Mouse (Mus musculus) inflammation-experienced regulatory T-cells (primary cell): ENCODE results near the gene Stmn1. TPM values are rescaled to one million over a fixed set of nuclear protein-coding genes. Genes with fewer than 3 reads are reported as not detected.

Experiments
- polyA plus RNA-seq, 2 experiments: library from polyadenylated mRNA; unstranded; fragments of 100-300 nt; shearing (Covaris generic); gene quantifications; one replicate each; pipeline ENCODE4 v1.2.1; 2017

Stmn1 gene
- polyA plus RNA-seq = 10 to 100 TPM; 33.1 to 37.7 TPM

DNA sequence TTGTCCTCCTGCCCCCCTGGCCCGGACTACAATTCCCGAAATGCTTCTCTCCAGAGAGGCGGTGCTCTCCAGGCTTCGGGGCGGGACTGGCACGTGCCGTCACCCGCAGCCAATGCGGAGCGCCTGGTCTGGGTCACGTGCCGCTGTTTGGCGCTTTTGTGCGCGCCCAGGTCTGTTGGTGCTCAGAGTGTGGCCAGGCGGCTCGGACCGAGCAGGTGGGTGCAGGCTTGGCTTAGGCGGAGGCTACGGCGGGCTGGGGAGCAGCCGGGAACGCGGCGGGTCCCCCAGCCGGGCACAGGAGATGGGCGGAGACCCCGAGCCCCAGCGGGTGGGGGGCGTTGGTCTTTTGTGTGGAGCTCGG, at the start of gene Stmn1:
Stmn1 (plus strand) TSS at position 106 of the 361 bp plus-strand sequence.

GRCm38 (mm10) chr4:134496595-134497210, 28.6 kb downstream of the Stmn1 start, which contains the start of gene Paqr7:
Gene Paqr7 (plus strand): TSS chr4:134496697.

GRCm38 (mm10) chr4:134510845-134511411, 42.8 kb downstream of the Stmn1 start, which contains the start of gene Aunip:
Gene Aunip (plus strand): TSS chr4:134510999.

Other genes with a start within 250 kb of the Stmn1 start
- not detected for gene Catsper4, start 240.9 kb upstream of the Stmn1 start, polyA plus RNA-seq
- gene Cnksr1, start 229.9 kb upstream of the Stmn1 start, polyA plus RNA-seq = under 1 TPM in 1 of 2 experiments, not detected in 1; 0.17 TPM
- 1 to 10 TPM; 3.2 to 5.7 TPM for gene E130218I03Rik, start 224.7 kb upstream of the Stmn1 start, polyA plus RNA-seq
- 10 to 100 TPM; 18.4 to 25.6 TPM for gene Zfp593, start 222.7 kb upstream of the Stmn1 start, polyA plus RNA-seq
- not detected for gene Gm30191, start 221.4 kb upstream of the Stmn1 start, polyA plus RNA-seq
- under 1 TPM in 1 of 2 experiments, not detected in 1; 0.22 TPM for gene Grrp1, start 214.2 kb upstream of the Stmn1 start, polyA plus RNA-seq
- 10 to 100 TPM; 14.0 to 16.6 TPM for gene Pdik1l, start 180.4 kb upstream of the Stmn1 start, polyA plus RNA-seq
- gene Trim63, start 153.2 kb upstream of the Stmn1 start, polyA plus RNA-seq = 1 to 10 TPM in 1 of 2 experiments, not detected in 1; 1.1 TPM
- gene Slc30a2, start 125.1 kb upstream of the Stmn1 start, polyA plus RNA-seq = under 1 TPM in 1 of 2 experiments, not detected in 1; 0.41 TPM
- gene Extl1, start 84.5 kb upstream of the Stmn1 start, polyA plus RNA-seq = 1 to 10 TPM; 1.1 to 1.7 TPM
- gene Pafah2, start 72.0 kb upstream of the Stmn1 start, polyA plus RNA-seq = 1 to 10 TPM; 1.3 to 2.6 TPM
- gene Paqr7, start 28.4 kb downstream of the Stmn1 start, polyA plus RNA-seq = 10 to 100 TPM; 20.8 to 35.2 TPM
- 1 to 10 TPM in 1 of 2 experiments, under 1 TPM in 1; 0.57 to 1.9 TPM for gene Aunip, start 42.7 kb downstream of the Stmn1 start, polyA plus RNA-seq
- 100 to 1,000 TPM; 105 to 143 TPM for gene Mtfr1l, start 67.1 kb downstream of the Stmn1 start, polyA plus RNA-seq
- 1 to 10 TPM; 1.2 to 1.7 TPM for gene Selenon, start 83.8 kb downstream of the Stmn1 start, polyA plus RNA-seq
- gene Man1c1, start 236.0 kb downstream of the Stmn1 start, polyA plus RNA-seq = 10 to 100 TPM in 1 of 2 experiments, 1 to 10 TPM in 1; 9.2 to 13.6 TPM